9 mouse cellular contexts compared by ENCODE assay signal in the genomic region with DNA sequence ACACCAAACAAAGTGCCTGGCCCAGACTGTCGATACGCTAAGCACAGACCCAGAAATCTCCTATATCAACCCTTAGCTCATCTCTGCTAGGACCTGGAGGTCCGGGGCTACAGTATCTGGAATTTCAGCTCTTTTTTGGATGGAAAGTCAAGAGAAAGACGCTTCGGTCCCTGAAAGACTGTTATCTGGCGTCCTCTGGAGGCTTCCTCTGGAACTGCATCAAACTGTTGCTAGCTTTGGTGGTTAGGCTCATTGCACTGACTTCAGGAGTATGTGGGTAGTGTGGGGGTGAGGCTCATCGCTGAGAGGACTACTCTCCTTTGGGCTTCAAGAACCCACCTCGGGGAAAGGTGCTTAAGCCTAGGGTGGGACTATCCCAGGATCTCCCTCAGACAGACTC. TPM values are rescaled to one million over a fixed set of nuclear protein-coding genes. Genes with fewer than 3 reads are reported as not detected.
DNase-seq lines count a peak whose midpoint lies in the region; ATAC-seq and TF ChIP-seq lines count a peak whose summit lies in the region.
"Had no signal": no experiment of that assay in that cellular context is flagged by ENCODE, and none has a peak within 500 bp of the region (broad histone marks: within the 10 kb centered on the region; RNA-seq: fewer than 3 reads in every experiment).

No protein-coding gene starts in this region.

- H3K4me3 ChIP-seq in liver, embryonic 12.5 days = no peak overlapping the region
- no peak overlapping the region for H3K4me3 ChIP-seq in kidney, postnatal 0 days (replicated peaks; ENCODE audit: low read depth, low read length)
- H3K4me3 ChIP-seq in liver, embryonic 14.5 days (ENCODE audit: insufficient read depth in 1 of 2, low read depth in 2 of 2, low read length in 2 of 2) = no peak overlapping the region

- TF ChIP-seq CTCF in kidney, postnatal 0 days (IDR thresholded peaks at IDR 0.05; ENCODE audit: low read depth) = peak; percentile 97
- TF ChIP-seq CTCF in liver, embryonic 14.5 days (IDR thresholded peaks at IDR 0.05; ENCODE audit: low read depth) = peak; percentile 86

- no peak overlapping the region for H3K27ac ChIP-seq in liver, embryonic 12.5 days
- no peak overlapping the region for H3K27ac ChIP-seq in kidney, postnatal 0 days
- H3K27ac ChIP-seq in liver, embryonic 14.5 days = no peak overlapping the region

- H3K4me1 ChIP-seq in liver, embryonic 12.5 days = no peaks in the 10 kb centered on the region
- no peaks in the 10 kb centered on the region for H3K4me1 ChIP-seq in kidney, postnatal 0 days (replicated peaks; ENCODE audit: insufficient read depth, low read length)
- no peaks in the 10 kb centered on the region for H3K4me1 ChIP-seq in liver, embryonic 14.5 days (replicated peaks; ENCODE audit: control insufficient read depth in 2 of 2, insufficient read depth in 2 of 2, low read length in 1 of 2)

- no peak overlapping the region for H3K4me2 ChIP-seq in liver, embryonic 12.5 days
- no peak overlapping the region for H3K4me2 ChIP-seq in kidney, postnatal 0 days (ENCODE audit: low read length)
- H3K4me2 ChIP-seq in liver, embryonic 14.5 days (ENCODE audit: low read depth) = no peak overlapping the region

- no peaks in the 10 kb centered on the region for H3K9me3 ChIP-seq in liver, embryonic 12.5 days (replicated peaks)
- H3K9me3 ChIP-seq in kidney, postnatal 0 days (replicated peaks; ENCODE audit: low read length) = no peaks in the 10 kb centered on the region
- no peaks in the 10 kb centered on the region for H3K9me3 ChIP-seq in liver, embryonic 14.5 days (ENCODE audit: control insufficient read depth, low read length)

- no peak for TF ChIP-seq EP300 in liver, embryonic 14.5 days (IDR thresholded peaks at IDR 0.05; ENCODE audit: low read depth)

- no peak for ATAC-seq in liver, embryonic 12.5 days
- ATAC-seq in kidney, postnatal 0 days (replicated peaks; ENCODE audit: low FRiP score, low read depth) = no peak
- no peak for ATAC-seq in liver, embryonic 14.5 days (ENCODE audit: insufficient read depth)

- H3K27me3 ChIP-seq in liver, embryonic 12.5 days (replicated peaks) = peaks cover 30% of the 10 kb centered on the region
- H3K27me3 ChIP-seq in kidney, postnatal 0 days (ENCODE audit: insufficient read depth, low read length) = no peaks in the 10 kb centered on the region
- no peaks in the 10 kb centered on the region for H3K27me3 ChIP-seq in liver, embryonic 14.5 days (ENCODE audit: control insufficient read depth, insufficient read depth, low read length)

- H3K9ac ChIP-seq in liver, embryonic 12.5 days = no peak overlapping the region
- no peak overlapping the region for H3K9ac ChIP-seq in kidney, postnatal 0 days (ENCODE audit: low read depth, low read length)
- H3K9ac ChIP-seq in liver, embryonic 14.5 days (replicated peaks) = no peak overlapping the region

- 9% methylated on average over 8 of the region's 8 CpGs for WGBS in liver, embryonic 12.5 days (ENCODE audit: insufficient replicate concordance)
- 10% methylated on average over 8 of the region's 8 CpGs for WGBS in kidney, postnatal 0 days
- 6% methylated on average over 8 of the region's 8 CpGs for WGBS in liver, embryonic 14.5 days (ENCODE audit: insufficient replicate concordance)

- peak; percentile 61 for DNase-seq in liver
- DNase-seq in brain, adult 2 months (ENCODE audit: low read depth, low spot score) = peak; percentile 78
- peak; percentile 44 to 92 for DNase-seq in frontal cortex, adult 2 months (ENCODE audit: extremely low spot score in 1 of 2, low spot score in 1 of 2)
- DNase-seq in kidney, postnatal 0 days (ENCODE audit: low spot score) = peak; percentile 87
- DNase-seq in liver, embryonic 14.5 days (ENCODE audit: low read depth in 3 of 3, low spot score in 3 of 3) = peak; percentile 22 to 39 (median 31)
- DNase-seq in retina, postnatal 1 day = peak; percentile 80
- peak; percentile 45 for DNase-seq in urinary bladder, adult 2 months (ENCODE audit: low spot score)

- no peaks in the 10 kb centered on the region for H3K36me3 ChIP-seq in liver, embryonic 12.5 days
- H3K36me3 ChIP-seq in kidney, postnatal 0 days (ENCODE audit: insufficient read depth, low read length) = no peaks in the 10 kb centered on the region
- no peaks in the 10 kb centered on the region for H3K36me3 ChIP-seq in liver, embryonic 14.5 days (replicated peaks; ENCODE audit: control insufficient read depth, insufficient read depth, low read depth)

RNA-seq across cellular contexts. Expression of gene Foxn1, which starts 13.3 kb away (rescaled TPM):
- not detected in 2 replicates for polyA plus RNA-seq in liver, embryonic 12.5 days (2016; fragmentation: Nextera tagmentation; extraction: Ambion mirVana)
- not detected in 2 replicates for polyA plus RNA-seq in frontal cortex, adult 2 months (2012; rRNA removed)
- polyA plus RNA-seq in kidney, postnatal 0 days (2015; fragmentation: Nextera tagmentation; extraction: Ambion mirVana) = not detected in 2 replicates
- polyA plus RNA-seq in liver, embryonic 14.5 days (2012; rRNA removed) = not detected in 2 replicates
- polyA plus RNA-seq in liver, embryonic 14.5 days (2014; fragmentation: Nextera tagmentation; extraction: Ambion mirVana) = not detected in 2 replicates
- 0.08 and 0.15 TPM in 2 replicates for polyA plus RNA-seq in urinary bladder, adult 2 months (2012; rRNA removed)
- polyA plus RNA-seq: gonadal fat pad, adult 2 months had no signal

RNA-seq across cellular contexts. Expression of gene Slc13a2, which starts 22.3 kb away (rescaled TPM):
- 0.05 TPM in 1 of 2 replicates, not detected in the other for polyA plus RNA-seq in liver, embryonic 12.5 days (2016; fragmentation: Nextera tagmentation; extraction: Ambion mirVana)
- polyA plus RNA-seq in frontal cortex, adult 2 months (2012; rRNA removed) = not detected in 2 replicates
- 6.5 and 6.6 TPM in 2 replicates for polyA plus RNA-seq in kidney, postnatal 0 days (2015; fragmentation: Nextera tagmentation; extraction: Ambion mirVana)
- polyA plus RNA-seq in liver, embryonic 14.5 days (2012; rRNA removed) = 0.02 TPM in 2 replicates
- polyA plus RNA-seq in liver, embryonic 14.5 days (2014; fragmentation: Nextera tagmentation; extraction: Ambion mirVana) = not detected in 2 replicates
- 0.04 and 0.07 TPM in 2 replicates for polyA plus RNA-seq in urinary bladder, adult 2 months (2012; rRNA removed)

RNA-seq across cellular contexts. Expression of gene Unc119, which starts 56.4 kb away (rescaled TPM):
- polyA plus RNA-seq in liver, embryonic 12.5 days (2016; fragmentation: Nextera tagmentation; extraction: Ambion mirVana) = 46.5 and 50.4 TPM in 2 replicates
- 69.3 and 73.8 TPM in 2 replicates for polyA plus RNA-seq in frontal cortex, adult 2 months (2012; rRNA removed)
- 30.4 TPM in 2 replicates for polyA plus RNA-seq in kidney, postnatal 0 days (2015; fragmentation: Nextera tagmentation; extraction: Ambion mirVana)
- 33.5 and 40.3 TPM in 2 replicates for polyA plus RNA-seq in liver, embryonic 14.5 days (2012; rRNA removed)
- 20.9 and 25.2 TPM in 2 replicates for polyA plus RNA-seq in liver, embryonic 14.5 days (2014; fragmentation: Nextera tagmentation; extraction: Ambion mirVana)
- 91.5 and 94.3 TPM in 2 replicates for polyA plus RNA-seq in urinary bladder, adult 2 months (2012; rRNA removed)

Comparison
In these comparisons a context has a peak if more than half of its experiments do, and no peak if none do; other contexts are left out.
1. DNase-seq: peak in every context shown above with its lines; median percentile 87 in kidney, postnatal 0 days; 80 in retina, postnatal 1 day; 78 in brain, adult 2 months; 68 in frontal cortex, adult 2 months; 61 in liver; 45 in urinary bladder, adult 2 months; 31 in liver, embryonic 14.5 days.